In genomic region chr4:31880213-31880612, GRCm38 (mm10) we compare ENCODE assay signal across 17 mouse cellular contexts.
DNase-seq lines count a peak whose midpoint lies in the region; ATAC-seq lines count a peak whose summit lies in the region.
"Had no signal": no experiment of that assay in that cellular context is flagged by ENCODE, and none has a peak within 500 bp of the region (broad histone marks: within the 10 kb centered on the region; RNA-seq: fewer than 3 reads in every experiment).

No protein-coding gene starts in this region.

- no peak overlapping the region for H3K9ac ChIP-seq in forebrain, embryonic 11.5 days (ENCODE audit: low read length)
- no peak overlapping the region for H3K9ac ChIP-seq in hindbrain, embryonic 15.5 days
- H3K9ac ChIP-seq in neural tube, embryonic 12.5 days, result no peak overlapping the region
- H3K9ac ChIP-seq: heart, embryonic 12.5 days; kidney, embryonic 15.5 days; liver, embryonic 13.5 days had no signal

- DNase-seq in frontal cortex, adult 2 months (ENCODE audit: extremely low spot score in 1 of 2, low spot score in 1 of 2), result no peak
- no peak for DNase-seq in forebrain, embryonic 11.5 days (ENCODE audit: low spot score)
- DNase-seq in embryo, embryonic 11 days, result no peak
- no peak for DNase-seq in lung, postnatal 10 days
- no peak for DNase-seq in lung, adult 18-20 months
- DNase-seq: cerebellum, adult 2 months; gastrocnemius, postnatal 10 days; left cerebral cortex, postnatal 4 days; liver, embryonic 13.5 days; lung, postnatal 14 days; thymus, adult 18-20 months had no signal

- WGBS in forebrain, embryonic 11.5 days, result 21% methylated on average over 7 of the region's 7 CpGs
- 21% methylated on average over 7 of the region's 7 CpGs for WGBS in hindbrain, embryonic 15.5 days
- WGBS in neural tube, embryonic 12.5 days, result 30% methylated on average over 7 of the region's 7 CpGs

- H3K27me3 ChIP-seq in forebrain, embryonic 11.5 days (ENCODE audit: control insufficient read depth, insufficient read depth, low read length), result no peaks in the 10 kb centered on the region
- H3K27me3 ChIP-seq in hindbrain, embryonic 15.5 days, result 0 out of 2 replicates have a peak, but pooled peaks cover 3% of the 10 kb centered on the region
- no peaks in the 10 kb centered on the region for H3K27me3 ChIP-seq in neural tube, embryonic 12.5 days (replicated peaks)
- H3K27me3 ChIP-seq: heart, embryonic 12.5 days; kidney, embryonic 15.5 days; liver, embryonic 13.5 days; Patski had no signal

- 0 out of 2 replicates have a peak overlapping the region, but pooled peaks have one; percentile 15 for H3K4me2 ChIP-seq in forebrain, embryonic 11.5 days (ENCODE audit: low read depth, low read length, severe bottlenecking)
- peak overlapping the region; percentile 26; the same call in 1 of the 2 replicates for H3K4me2 ChIP-seq in hindbrain, embryonic 15.5 days
- peak overlapping the region; percentile 35 for H3K4me2 ChIP-seq in neural tube, embryonic 12.5 days (replicated peaks)
- H3K4me2 ChIP-seq: kidney, embryonic 15.5 days; liver, embryonic 13.5 days had no signal

- H3K9me3 ChIP-seq in forebrain, embryonic 11.5 days (ENCODE audit: control insufficient read depth, low read length), result no peaks in the 10 kb centered on the region
- H3K9me3 ChIP-seq in hindbrain, embryonic 15.5 days, result no peaks in the 10 kb centered on the region
- H3K9me3 ChIP-seq in neural tube, embryonic 12.5 days, result no peaks in the 10 kb centered on the region
- H3K9me3 ChIP-seq: heart, embryonic 12.5 days; kidney, embryonic 15.5 days; liver, embryonic 13.5 days had no signal

- H3K27ac ChIP-seq in forebrain, embryonic 11.5 days (ENCODE audit: low read depth, low read length), result no peak overlapping the region
- no peak overlapping the region; the same call in 1 of the 2 replicates for H3K27ac ChIP-seq in hindbrain, embryonic 15.5 days (replicated peaks)
- no peak overlapping the region for H3K27ac ChIP-seq in neural tube, embryonic 12.5 days
- H3K27ac ChIP-seq: kidney, embryonic 15.5 days; liver, embryonic 13.5 days had no signal

- no peak overlapping the region for H3K4me3 ChIP-seq in forebrain, embryonic 11.5 days (ENCODE audit: low read depth, low read length)
- no peak overlapping the region for H3K4me3 ChIP-seq in hindbrain, embryonic 15.5 days
- no peak overlapping the region for H3K4me3 ChIP-seq in neural tube, embryonic 12.5 days
- H3K4me3 ChIP-seq: heart, embryonic 12.5 days; kidney, embryonic 15.5 days; liver, embryonic 13.5 days had no signal

- peak; percentile 41; the same call in 1 of the 2 replicates for ATAC-seq in frontal cortex, adult (ENCODE audit: low TSS enrichment)
- ATAC-seq in forebrain, embryonic 11.5 days (replicated peaks; ENCODE audit: low FRiP score), result peak; percentile 75
- ATAC-seq in hindbrain, embryonic 15.5 days (ENCODE audit: low FRiP score, low read depth), result no peak
- ATAC-seq in neural tube, embryonic 12.5 days (ENCODE audit: low FRiP score, low read depth), result peak; percentile 43; the same call in 1 of the 2 replicates
- ATAC-seq: Patski had no signal

- peaks cover 8% of the 10 kb centered on the region for H3K4me1 ChIP-seq in forebrain, embryonic 11.5 days (replicated peaks; ENCODE audit: control insufficient read depth, insufficient read depth, low read length)
- H3K4me1 ChIP-seq in hindbrain, embryonic 15.5 days (replicated peaks), result peaks cover 27% of the 10 kb centered on the region
- H3K4me1 ChIP-seq in neural tube, embryonic 12.5 days, result peaks cover 22% of the 10 kb centered on the region
- H3K4me1 ChIP-seq: liver, embryonic 13.5 days had no signal

- no peaks in the 10 kb centered on the region for H3K36me3 ChIP-seq in forebrain, embryonic 11.5 days (ENCODE audit: control insufficient read depth, insufficient read depth, low read length)
- H3K36me3 ChIP-seq in hindbrain, embryonic 15.5 days, result no peaks in the 10 kb centered on the region
- no peaks in the 10 kb centered on the region for H3K36me3 ChIP-seq in neural tube, embryonic 12.5 days
- H3K36me3 ChIP-seq: heart, embryonic 12.5 days; kidney, embryonic 15.5 days; liver, embryonic 13.5 days had no signal
